Mouse (Mus musculus) MEL (cell line): ENCODE measurements around the gene Kalrn. TPM values are rescaled to one million over a fixed set of nuclear protein-coding genes. Genes with fewer than 3 reads are reported as not detected.

Source experiments
- DNase-seq: peaks from one replicate; pipeline ENCODE4 v3.0.0; 2011; ENCODE audit warnings: low read depth, low spot score
- H3K27ac ChIP-seq: 2 replicates; pipeline ENCODE4 v1.5.1; 2012; ENCODE audit warnings: low read depth, mild to moderate bottlenecking, control low read depth, low read length, moderate library complexity; ENCODE audit not compliant: control insufficient read depth
- H3K27me3 ChIP-seq, 2 experiments: fragments of 150-350 bp in 1 of 2; sonication (generic) in 1 of 2; 2 replicates each; pipeline ENCODE4 v1.6.1; 2012; ENCODE audit warnings: low read length in 2 of 2, mild to moderate bottlenecking in 2 of 2, improper control_type of control experiment in 1 of 2, moderate library complexity in 1 of 2; ENCODE audit not compliant: insufficient read depth in 2 of 2, control insufficient read depth in 1 of 2
- H3K36me3 ChIP-seq, 2 experiments: 2 replicates each; pipeline ENCODE4 v1.6.1; 2012 to 2014; ENCODE audit warnings: low read length in 2 of 2, improper control_type of control experiment in 1 of 2, inconsistent platforms in 1 of 2, mild to moderate bottlenecking in 1 of 2; ENCODE audit not compliant: insufficient read depth in 2 of 2, control insufficient read depth in 1 of 2
- H3K4me1 ChIP-seq, 2 experiments: fragments of 150-350 bp in 1 of 2; sonication (generic) in 1 of 2; 2 replicates each; pipeline ENCODE4 v1.6.1; 2012; ENCODE audit warnings: low read length in 2 of 2, improper control_type of control experiment in 1 of 2, mild to moderate bottlenecking in 1 of 2; ENCODE audit not compliant: insufficient read depth in 2 of 2, control insufficient read depth in 1 of 2
- H3K4me3 ChIP-seq, 2 experiments: fragments of 150-350 bp in 1 of 2; sonication (generic) in 1 of 2; 2 replicates each; pipeline ENCODE4 v1.5.1; 2012; ENCODE audit warnings: low read depth in 2 of 2, low read length in 2 of 2, mild to moderate bottlenecking in 2 of 2, moderate library complexity in 2 of 2, control low read depth in 1 of 2, improper control_type of control experiment in 1 of 2; ENCODE audit not compliant: control insufficient read depth in 1 of 2, insufficient read depth in 1 of 2
- H3K79me2 ChIP-seq: 2 replicates; pipeline ENCODE4 v1.6.1; 2012; ENCODE audit warnings: mild to moderate bottlenecking, low read length, moderate library complexity; ENCODE audit not compliant: control insufficient read depth, poor library complexity, insufficient read depth
- H3K9ac ChIP-seq: 2 replicates; pipeline ENCODE4 v1.6.1; 2012; ENCODE audit warnings: low read depth, mild to moderate bottlenecking, control low read depth, low read length, moderate library complexity; ENCODE audit not compliant: control insufficient read depth, poor library complexity, severe bottlenecking
- H3K9me3 ChIP-seq: fragments of 150-350 bp; sonication (generic); replicated peaks from 2 replicates; pipeline ENCODE4 v1.6.1; 2012; ENCODE audit warnings: mild to moderate bottlenecking, low read length, improper control_type of control experiment, moderate library complexity; ENCODE audit not compliant: insufficient read depth
- CHD2 ChIP-seq: IDR thresholded peaks from 2 replicates; pipeline ENCODE4 v1.6.1; 2011; ENCODE audit warnings: low read length, improper control_type of control experiment
- CTCF ChIP-seq, 3 experiments: IDR thresholded peaks in 2 of 3; conservative IDR thresholded peaks in 1 of 3; 2 replicates each; pipeline ENCODE4 v1.5.1; 2011 to 2012; ENCODE audit warnings: low read length in 3 of 3, low read depth in 2 of 3, mild to moderate bottlenecking in 2 of 3, improper control_type of control experiment in 1 of 3, inconsistent platforms in 1 of 3, mixed read lengths in 1 of 3, moderate library complexity in 1 of 3; ENCODE audit not compliant: control insufficient read depth in 1 of 3, insufficient read depth in 1 of 3, poor library complexity in 1 of 3, severe bottlenecking in 1 of 3
- E2F4 ChIP-seq: IDR thresholded peaks from 2 replicates; pipeline ENCODE4 v1.6.1; 2011; ENCODE audit warnings: low read depth, low read length, improper control_type of control experiment, borderline replicate concordance
- ELF1 ChIP-seq: IDR thresholded peaks from 2 replicates; pipeline ENCODE4 v1.6.1; 2014; ENCODE audit warnings: low read depth, mild to moderate bottlenecking, inconsistent platforms, low read length, improper control_type of control experiment, moderate library complexity
- EP300 ChIP-seq, 2 experiments: IDR thresholded peaks; 2 replicates each; pipeline ENCODE4 v1.6.1; 2011; ENCODE audit warnings: improper control_type of control experiment in 2 of 2, low read length in 2 of 2, low read depth in 1 of 2, mild to moderate bottlenecking in 1 of 2
- GATA1 ChIP-seq: IDR thresholded peaks from 2 replicates; pipeline ENCODE4 v1.6.1; 2011; ENCODE audit warnings: low read depth, low read length, improper control_type of control experiment
- KAT2A ChIP-seq: conservative IDR thresholded peaks from 2 replicates; pipeline ENCODE4 v1.6.1; 2012; ENCODE audit warnings: low read depth, low read length, improper control_type of control experiment, inconsistent platforms
- MAX ChIP-seq: IDR thresholded peaks from 2 replicates; pipeline ENCODE4 v1.6.1; 2011; ENCODE audit warnings: low read length, improper control_type of control experiment
- NELFE ChIP-seq: IDR thresholded peaks from 2 replicates; pipeline ENCODE4 v1.6.1; 2011; ENCODE audit warnings: low read depth, low read length, improper control_type of control experiment
- POLR2A ChIP-seq, 2 experiments: IDR thresholded peaks; 2 replicates each; pipeline ENCODE4 v1.6.1; 2011 to 2012; ENCODE audit warnings: low read length in 2 of 2, mild to moderate bottlenecking in 2 of 2, control low read depth in 1 of 2, improper control_type of control experiment in 1 of 2, low read depth in 1 of 2, moderate library complexity in 1 of 2; ENCODE audit not compliant: control insufficient read depth in 1 of 2, insufficient read depth in 1 of 2, poor library complexity in 1 of 2
- RAD21 ChIP-seq: IDR thresholded peaks from 2 replicates; pipeline ENCODE4 v1.6.1; 2011; ENCODE audit warnings: mild to moderate bottlenecking, low read depth, low read length, improper control_type of control experiment
- SMC3 ChIP-seq: IDR thresholded peaks from 2 replicates; pipeline ENCODE4 v1.6.1; 2011; ENCODE audit warnings: low read depth, low read length, improper control_type of control experiment
- TAL1 ChIP-seq: IDR thresholded peaks from 2 replicates; pipeline ENCODE4 v1.6.1; 2012; ENCODE audit warnings: mild to moderate bottlenecking, inconsistent platforms, low read length, moderate library complexity, mixed read lengths
- TBP ChIP-seq: IDR thresholded peaks from 2 replicates; pipeline ENCODE4 v1.8.0; 2011; ENCODE audit warnings: low read depth, low read length, improper control_type of control experiment
- USF1 ChIP-seq: IDR thresholded peaks from 2 replicates; pipeline ENCODE4 v1.6.1; 2014; ENCODE audit warnings: low read depth, mild to moderate bottlenecking, inconsistent platforms, low read length, improper control_type of control experiment, moderate library complexity
- ZMIZ1 ChIP-seq: IDR thresholded peaks from 2 replicates; pipeline ENCODE4 v1.6.1; 2012; ENCODE audit warnings: low read depth, mild to moderate bottlenecking, inconsistent platforms, low read length, improper control_type of control experiment, moderate library complexity
- polyA plus RNA-seq, 2 experiments: library from polyadenylated mRNA; stranded (reverse) in 1 of 2; unstranded in 1 of 2; fragments of >175 nt in 1 of 2; fragments of >200 nt in 1 of 2; gene quantifications; 2 replicates each; pipeline versions ENCODE4 v1.2.1 to v1.2.4; 2012; ENCODE audit warnings: low replicate concordance in 2 of 2, low read depth in 1 of 2; ENCODE audit not compliant: insufficient read length in 2 of 2, insufficient read depth in 1 of 2, missing spikeins in 1 of 2
- total RNA-seq: library from RNA; depleted of rRNA; stranded (reverse); fragments of 300-350 nt; gene quantifications from 2 replicates; pipeline ENCODE4 v1.2.3, GENCODE M21; 2012

Kalrn gene
- total and polyA plus RNA-seq, 3 experiments = 10.4 to 11.8 TPM; not detected in 1

- no peak for DNase-seq
- no peak overlapping the region for H3K27ac ChIP-seq
- no peaks in the 10 kb centered on the region; a peak in 1 of 4 replicates for H3K27me3 ChIP-seq
- no peaks in the 10 kb centered on the region for H3K9me3 ChIP-seq
- H3K4me3 ChIP-seq = no peak overlapping the region
- H3K79me2 ChIP-seq = no peaks in the 10 kb centered on the region
- TF ChIP-seq POLR2A (IDR thresholded peaks at IDR 0.05; ENCODE audit: control insufficient read depth in 1 of 2, insufficient read depth in 1 of 2, low read depth in 1 of 2, low read length in 2 of 2, poor library complexity in 1 of 2) (no peak), ZMIZ1 (no peak), KAT2A (no peak), TAL1 (no peak), USF1 (no peak), ELF1 (no peak), TBP (no peak), CHD2 (no peak), CTCF (IDR thresholded peaks at IDR 0.05 in 2 of 3, conservative IDR thresholded peaks at IDR 0.05 in 1 of 3; ENCODE audit: control insufficient read depth in 1 of 3, insufficient read depth in 1 of 3, low read depth in 2 of 3, low read length in 3 of 3, poor library complexity in 1 of 3, severe bottlenecking in 1 of 3) (no peak), GATA1 (no peak), EP300 (IDR thresholded peaks at IDR 0.05; ENCODE audit: low read depth in 1 of 2, low read length in 2 of 2) (no peak), E2F4 (no peak)
- H3K36me3 ChIP-seq = no peaks in the 10 kb centered on the region
- H3K9ac ChIP-seq = no peak overlapping the region
- H3K4me1 ChIP-seq = no peaks in the 10 kb centered on the region
These were observed 221.7 kb downstream of the Kalrn start for GRCm38 (mm10) chr16:34351575-34352150.

- no peak overlapping the region for H3K9ac ChIP-seq
- H3K4me1 ChIP-seq = peaks cover 0 to 3% of the 10 kb centered on the region in 2 experiments; a peak in 1 of 4 replicates
- no peak for TF ChIP-seq MAX
- no peak for TF ChIP-seq CHD2
- no peak for TF ChIP-seq ELF1
- TF ChIP-seq RAD21 = no peak
- no peak for TF ChIP-seq TAL1
- no peak for TF ChIP-seq SMC3
- TF ChIP-seq NELFE = no peak
- TF ChIP-seq, all 39 proteins: peak for 0
- no peaks in the 10 kb centered on the region for H3K79me2 ChIP-seq
- H3K27ac ChIP-seq = no peak overlapping the region
- no peaks in the 10 kb centered on the region for H3K36me3 ChIP-seq
- H3K9me3 ChIP-seq = no peaks in the 10 kb centered on the region
- no peak overlapping the region for H3K4me3 ChIP-seq
- no peak for DNase-seq
- no peaks in the 10 kb centered on the region for H3K27me3 ChIP-seq
These were observed 225.8 kb downstream of the Kalrn start for GRCm38 (mm10) chr16:34347574-34347973.
